Mouse (Mus musculus) kidney, postnatal 14 days (tissue): ENCODE measurements at regions not wholly inside any gene's neighbourhood (a gene's known extent, or its start where the extent isn't known, plus 50 kb on each side); places are given as distances from the start of the nearest gene placed in this dataset.

Source experiments
- DNase-seq: peaks from one replicate; pipeline ENCODE4 v3.0.0; 2022; ENCODE audit warnings: mixed read lengths

- no peak for DNase-seq
Observed at GRCm38 (mm10) chrX:85481326-85481725, 92.5 kb upstream of the Tab3 start.

DNA sequence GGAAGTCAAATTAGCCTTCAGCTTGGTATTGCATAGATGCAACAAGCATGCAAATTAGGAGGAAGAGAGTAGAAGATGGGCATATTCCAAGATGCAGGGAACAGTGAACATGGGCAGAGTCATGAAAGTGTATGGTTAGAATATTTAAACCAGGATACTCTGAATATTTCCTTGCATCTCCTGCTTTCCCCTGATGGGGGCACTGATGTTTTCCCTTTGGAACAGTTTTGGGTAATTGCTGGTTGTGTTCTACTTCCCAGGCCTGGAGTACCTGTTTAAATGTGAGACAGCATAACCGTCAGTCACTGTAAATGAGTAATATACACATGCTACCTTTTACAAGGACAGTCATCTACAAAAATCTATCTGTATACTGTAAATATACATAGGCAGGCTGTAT is 76.9 kb upstream of the Tab3 start:
- DNase-seq = peak; percentile 5
